Mouse (Mus musculus): ENCODE results near the gene Lrmda. TPM values are rescaled to one million over a fixed set of nuclear protein-coding genes. Genes with fewer than 3 reads are reported as not detected.

Gene Lrmda
- polyA plus RNA-seq, 1 experiment from 2014 or later = 0.22 TPM

GRCm38 (mm10) chr14:22185452-22185851, 165.9 kb downstream of the Lrmda start:
- Histone ChIP-seq H3K4me2 (no peak overlapping the region), H3K36me3 (replicated peaks) (no peaks in the 10 kb centered on the region), H3K27ac (no peak overlapping the region), H3K4me1 (peaks cover 5% of the 10 kb centered on the region), H3K9me3 (no peaks in the 10 kb centered on the region), H3K27me3 (peaks cover 20% of the 10 kb centered on the region), H3K9ac (no peak overlapping the region), H3K4me3 (replicated peaks) (no peak overlapping the region)
- WGBS = 84% methylated on average over 4 of the region's 4 CpGs
- no peak for ATAC-seq (ENCODE audit: low FRiP score)

DNA sequence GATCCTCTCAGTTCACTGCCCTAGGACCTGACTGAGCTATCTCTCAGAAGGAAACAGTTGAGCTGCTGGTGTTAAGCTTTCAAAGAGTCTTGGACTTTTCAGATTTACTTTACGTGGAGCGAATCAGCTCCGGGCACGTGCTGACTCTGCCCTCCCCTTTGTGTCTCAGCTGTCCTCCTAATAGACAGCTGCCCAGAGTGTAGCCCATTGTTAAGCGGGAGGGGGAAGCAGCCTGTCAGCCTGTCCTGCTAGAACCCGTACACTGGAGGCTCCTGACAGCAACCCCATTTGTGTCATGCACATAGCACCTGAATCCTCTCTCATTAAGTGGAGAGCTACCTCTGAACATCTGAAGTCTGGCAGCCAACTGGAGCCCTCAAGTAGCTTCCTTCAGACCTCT, 170.6 kb downstream of the Lrmda start:
- no peak overlapping the region for H3K9ac ChIP-seq
- H3K4me1 ChIP-seq = peaks cover 9% of the 10 kb centered on the region
- no peak for ATAC-seq (ENCODE audit: low FRiP score)
- peaks cover 9% of the 10 kb centered on the region; the same call in 1 of the 2 replicates for H3K27me3 ChIP-seq
- no peaks in the 10 kb centered on the region for H3K36me3 ChIP-seq (replicated peaks)
- H3K4me2 ChIP-seq = no peak overlapping the region
- no peaks in the 10 kb centered on the region for H3K9me3 ChIP-seq
- no peak overlapping the region for H3K27ac ChIP-seq
- WGBS = 19% methylated on average over 6 of the region's 6 CpGs
- H3K4me3 ChIP-seq (replicated peaks) = no peak overlapping the region

DNA sequence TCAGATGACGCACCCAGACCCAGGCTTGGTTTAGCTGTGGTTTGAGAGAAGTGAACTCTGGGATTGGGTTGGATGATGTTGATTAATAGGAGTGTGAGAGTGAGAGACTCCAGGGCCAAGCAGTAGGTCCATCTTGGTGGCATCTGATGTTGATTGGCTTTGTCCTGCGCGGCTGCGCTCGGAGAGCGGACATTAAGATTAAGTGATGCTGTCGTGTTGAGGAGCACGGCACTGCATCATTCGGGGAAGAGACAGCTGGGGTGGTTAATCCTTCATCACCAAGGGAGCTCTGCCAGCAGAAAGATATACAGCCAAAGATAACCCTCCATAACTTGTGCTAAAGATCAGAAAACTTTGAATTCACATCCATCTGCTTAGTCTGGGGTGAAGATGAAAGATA, 172.7 kb downstream of the Lrmda start:
- H3K36me3 ChIP-seq (replicated peaks) = no peaks in the 10 kb centered on the region
- no peaks in the 10 kb centered on the region for H3K9me3 ChIP-seq
- H3K4me3 ChIP-seq (replicated peaks) = no peak overlapping the region
- ATAC-seq (ENCODE audit: low FRiP score) = no peak
- no peak overlapping the region for H3K9ac ChIP-seq
- no peak overlapping the region for H3K27ac ChIP-seq
- peaks cover 9% of the 10 kb centered on the region for H3K4me1 ChIP-seq
- WGBS = 94% methylated on average over 9 of the region's 9 CpGs
- H3K27me3 ChIP-seq = peaks cover 9% of the 10 kb centered on the region; the same call in 1 of the 2 replicates
- H3K4me2 ChIP-seq = no peak overlapping the region

GRCm38 (mm10) chr14:22198021-22198420, 178.5 kb downstream of the Lrmda start:
- Histone ChIP-seq H3K36me3 (replicated peaks) (no peaks in the 10 kb centered on the region), H3K9me3 (no peaks in the 10 kb centered on the region), H3K9ac (no peak overlapping the region), H3K4me2 (no peak overlapping the region), H3K4me3 (replicated peaks) (no peak overlapping the region), H3K27ac (no peak overlapping the region), H3K4me1 (no peaks in the 10 kb centered on the region), H3K27me3 (0 out of 2 replicates have a peak, but pooled peaks cover 7% of the 10 kb centered on the region)
- 78% methylated on average over 11 of the region's 11 CpGs for WGBS
- no peak for ATAC-seq (ENCODE audit: low FRiP score)

- Histone ChIP-seq H3K27me3 (0 out of 2 replicates have a peak, but pooled peaks cover 4% of the 10 kb centered on the region), H3K9ac (no peak overlapping the region), H3K4me3 (replicated peaks) (no peak overlapping the region), H3K4me2 (no peak overlapping the region), H3K27ac (no peak overlapping the region), H3K9me3 (no peaks in the 10 kb centered on the region), H3K4me1 (no peaks in the 10 kb centered on the region), H3K36me3 (replicated peaks) (no peaks in the 10 kb centered on the region)
- WGBS = 66% methylated on average over 12 of the region's 12 CpGs
- no peak for ATAC-seq (ENCODE audit: low FRiP score)
Observed at GRCm38 (mm10) chr14:22198641-22199425, 179.3 kb downstream of the Lrmda start.

DNA sequence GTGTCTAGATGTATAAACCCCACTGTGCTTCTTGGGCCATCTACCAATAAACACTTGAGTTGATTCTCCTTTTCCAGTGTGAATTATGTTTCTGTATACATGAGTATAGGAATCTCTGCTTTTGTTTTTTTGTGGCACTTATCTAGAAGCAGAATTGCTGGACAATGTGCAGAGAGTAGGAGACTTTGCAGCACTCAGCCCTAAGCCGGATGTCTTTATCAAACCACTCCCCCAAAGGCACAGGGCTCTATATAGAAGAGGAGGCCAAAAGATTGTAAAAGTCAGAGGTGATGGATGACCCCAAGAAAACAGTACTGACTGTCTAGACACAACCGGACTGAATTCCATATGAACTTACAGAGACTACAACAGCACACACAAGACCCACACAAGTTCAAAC, 182.2 kb downstream of the Lrmda start:
- no peak overlapping the region for H3K4me2 ChIP-seq
- H3K27ac ChIP-seq = no peak overlapping the region
- no peak overlapping the region for H3K4me3 ChIP-seq (replicated peaks)
- H3K9ac ChIP-seq = no peak overlapping the region
- H3K36me3 ChIP-seq (replicated peaks) = no peaks in the 10 kb centered on the region
- 0 out of 2 replicates have a peak, but pooled peaks cover 17% of the 10 kb centered on the region for H3K27me3 ChIP-seq
- H3K4me1 ChIP-seq = no peaks in the 10 kb centered on the region
- ATAC-seq (ENCODE audit: low FRiP score) = no peak
- WGBS = 100% methylated on average over 2 of the region's 2 CpGs
- no peaks in the 10 kb centered on the region for H3K9me3 ChIP-seq

- H3K9ac ChIP-seq = no peak overlapping the region
- 94% methylated on average over 1 of the region's 1 CpGs for WGBS
- no peak overlapping the region for H3K4me2 ChIP-seq
- H3K4me3 ChIP-seq (replicated peaks) = no peak overlapping the region
- peaks cover 8% of the 10 kb centered on the region for H3K4me1 ChIP-seq
- H3K36me3 ChIP-seq (replicated peaks) = no peaks in the 10 kb centered on the region
- H3K9me3 ChIP-seq = no peaks in the 10 kb centered on the region
- peaks cover 60% of the 10 kb centered on the region for H3K27me3 ChIP-seq
- no peak overlapping the region for H3K27ac ChIP-seq
- ATAC-seq (ENCODE audit: low FRiP score) = no peak
Observed at GRCm38 (mm10) chr14:22210601-22211000, 191.1 kb downstream of the Lrmda start.

DNA sequence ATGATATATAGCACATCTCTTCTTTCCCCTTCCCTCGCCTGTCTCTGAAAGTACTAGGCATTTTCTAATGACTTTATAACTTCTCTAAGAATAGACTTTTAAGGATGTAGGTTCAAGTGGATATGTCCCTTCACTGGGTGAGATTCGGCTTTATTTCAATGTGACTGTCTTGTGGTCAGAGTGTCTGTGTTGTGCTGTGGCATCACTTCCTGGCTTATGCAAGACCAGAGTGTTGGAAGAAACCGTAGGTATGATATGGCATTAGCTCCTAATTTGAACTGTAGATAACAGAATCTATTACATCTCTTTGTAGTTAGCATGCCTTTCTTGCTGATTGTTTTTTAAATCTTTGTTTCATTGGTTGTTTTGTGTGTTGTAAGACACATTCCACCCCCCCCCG, 198.7 kb downstream of the Lrmda start:
- ATAC-seq (ENCODE audit: low FRiP score) = no peak
- no peak overlapping the region for H3K4me2 ChIP-seq
- H3K4me1 ChIP-seq = peaks cover 8% of the 10 kb centered on the region
- 0 out of 2 replicates have a peak, but pooled peaks cover 4% of the 10 kb centered on the region for H3K9me3 ChIP-seq
- peaks cover 20% of the 10 kb centered on the region; the same call in 1 of the 2 replicates for H3K27me3 ChIP-seq
- no peak overlapping the region for H3K9ac ChIP-seq
- no peak overlapping the region for H3K4me3 ChIP-seq (replicated peaks)
- WGBS = 90% methylated on average over 4 of the region's 4 CpGs
- no peaks in the 10 kb centered on the region for H3K36me3 ChIP-seq (replicated peaks)
- H3K27ac ChIP-seq = no peak overlapping the region

- no peak for ATAC-seq (ENCODE audit: low FRiP score)
- no peaks in the 10 kb centered on the region for H3K36me3 ChIP-seq (replicated peaks)
- no peaks in the 10 kb centered on the region for H3K4me1 ChIP-seq
- 0 out of 2 replicates have a peak, but pooled peaks cover 4% of the 10 kb centered on the region for H3K9me3 ChIP-seq
- no peak overlapping the region for H3K27ac ChIP-seq
- H3K4me2 ChIP-seq = no peak overlapping the region
- 0 out of 2 replicates have a peak, but pooled peaks cover 7% of the 10 kb centered on the region for H3K27me3 ChIP-seq
- WGBS = 89% methylated on average over 1 of the region's 1 CpGs
- H3K9ac ChIP-seq = no peak overlapping the region
- H3K4me3 ChIP-seq (replicated peaks) = no peak overlapping the region
Observed at GRCm38 (mm10) chr14:22222038-22222437, 202.5 kb downstream of the Lrmda start.

- 89% methylated on average over 3 of the region's 3 CpGs for WGBS
- H3K9me3 ChIP-seq = 0 out of 2 replicates have a peak, but pooled peaks cover 4% of the 10 kb centered on the region
- H3K4me2 ChIP-seq = no peak overlapping the region
- H3K36me3 ChIP-seq (replicated peaks) = no peaks in the 10 kb centered on the region
- no peak overlapping the region for H3K27ac ChIP-seq
- H3K9ac ChIP-seq = no peak overlapping the region
- ATAC-seq (ENCODE audit: low FRiP score) = no peak
- H3K27me3 ChIP-seq = peaks cover 7% of the 10 kb centered on the region; the same call in 1 of the 2 replicates
- H3K4me3 ChIP-seq (replicated peaks) = no peak overlapping the region
- no peaks in the 10 kb centered on the region for H3K4me1 ChIP-seq
Observed at GRCm38 (mm10) chr14:22222574-22222973, 203.1 kb downstream of the Lrmda start.

- H3K9me3 ChIP-seq = no peaks in the 10 kb centered on the region
- no peak overlapping the region for H3K27ac ChIP-seq
- H3K9ac ChIP-seq = no peak overlapping the region
- no peak overlapping the region for H3K4me2 ChIP-seq
- ATAC-seq (ENCODE audit: low FRiP score) = no peak
- no peak overlapping the region for H3K4me3 ChIP-seq (replicated peaks)
- H3K27me3 ChIP-seq = peaks cover 5% of the 10 kb centered on the region
- no peaks in the 10 kb centered on the region for H3K4me1 ChIP-seq
- no peaks in the 10 kb centered on the region for H3K36me3 ChIP-seq (replicated peaks)
- WGBS = 91% methylated on average over 2 of the region's 2 CpGs
Observed at GRCm38 (mm10) chr14:22226205-22226604, 206.7 kb downstream of the Lrmda start.

DNA sequence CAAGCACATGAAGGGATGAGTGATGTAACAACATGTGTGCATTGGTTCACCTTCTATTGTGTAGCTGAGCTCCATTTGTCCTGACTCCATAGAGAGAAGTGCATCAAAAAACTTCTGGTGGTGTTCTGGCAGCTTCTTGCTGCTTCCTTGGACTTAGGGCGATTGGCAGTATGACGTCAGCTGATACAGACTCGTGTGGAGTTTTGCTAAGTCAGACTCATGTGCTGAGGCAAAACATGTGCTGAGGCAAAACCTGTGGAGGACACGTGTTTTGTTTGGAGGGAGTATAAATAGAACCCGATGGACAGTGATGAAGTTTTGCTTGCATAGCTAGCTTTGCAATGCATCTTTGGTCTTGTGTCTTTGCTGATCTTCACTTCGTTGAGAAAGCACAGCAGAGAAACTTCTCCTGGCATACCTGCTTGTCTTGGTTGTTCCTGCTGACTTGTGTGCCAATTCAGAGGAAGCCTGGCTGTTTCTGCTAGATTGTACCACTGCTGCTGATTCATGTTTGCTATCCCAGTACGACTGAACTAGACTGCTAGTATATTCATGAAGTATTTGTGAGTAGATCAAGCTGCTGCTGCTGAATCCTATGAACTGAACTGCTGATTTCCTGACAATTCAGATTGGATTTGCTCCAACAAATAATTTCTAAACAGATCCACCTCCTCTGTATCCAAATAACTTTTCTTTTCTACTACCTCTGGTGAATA, 208.9 kb downstream of the Lrmda start:
- 89% methylated on average over 7 of the region's 7 CpGs for WGBS
- no peak for ATAC-seq (ENCODE audit: low FRiP score)
- Histone ChIP-seq H3K9me3 (no peaks in the 10 kb centered on the region), H3K4me1 (no peaks in the 10 kb centered on the region), H3K4me3 (replicated peaks) (no peak overlapping the region), H3K36me3 (replicated peaks) (no peaks in the 10 kb centered on the region), H3K27ac (no peak overlapping the region), H3K9ac (no peak overlapping the region), H3K4me2 (no peak overlapping the region), H3K27me3 (peaks cover 4% of the 10 kb centered on the region)
